Comparison of ENCODE assay signal across 17 mouse cellular contexts in the genomic region with DNA sequence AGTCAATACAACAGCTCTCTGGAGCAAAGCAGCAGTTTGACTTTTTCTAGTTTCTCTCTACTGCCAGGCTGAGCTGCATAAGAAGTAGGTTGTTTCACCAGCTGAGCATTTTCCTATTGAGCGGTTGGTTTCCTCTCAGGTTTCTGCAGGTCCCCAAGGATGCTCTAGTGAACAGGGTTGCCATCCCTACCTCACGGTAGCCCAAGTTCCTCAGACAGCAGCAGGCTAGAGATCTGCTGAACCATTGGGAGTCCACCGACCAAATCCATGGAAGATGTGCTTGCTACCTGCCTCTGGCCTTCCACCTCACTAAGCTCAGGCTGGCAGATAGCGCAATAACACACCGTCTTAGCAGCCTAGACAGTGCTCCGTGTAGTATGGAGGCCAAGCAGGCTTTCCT.
"Had no signal": no experiment of that assay in that cellular context is flagged by ENCODE, and none has a peak within 500 bp of the region (broad histone marks: within the 10 kb centered on the region; RNA-seq: fewer than 3 reads in every experiment).

No protein-coding gene starts in this region.

- H3K9ac ChIP-seq: kidney, embryonic 15.5 days; limb, embryonic 13.5 days; liver, embryonic 14.5 days; liver, postnatal 0 days; lung, embryonic 14.5 days had no signal

- ATAC-seq: liver, postnatal 0 days; lung, postnatal 0 days had no signal

- H3K4me3 ChIP-seq: kidney, embryonic 15.5 days; limb, embryonic 13.5 days had no signal

- H3K36me3 ChIP-seq: kidney, embryonic 15.5 days; limb, embryonic 13.5 days had no signal

- H3K4me2 ChIP-seq: kidney, embryonic 15.5 days; limb, embryonic 13.5 days; lung, embryonic 14.5 days; midbrain, embryonic 11.5 days had no signal

- H3K9me3 ChIP-seq: kidney, embryonic 15.5 days; limb, embryonic 13.5 days had no signal

- DNase-seq: kidney, adult 11 months; kidney, adult 8-10 months; kidney, postnatal 10 days; left cerebral cortex, postnatal 4 days; liver; liver, postnatal 0 days; lung, embryonic 14.5 days; lung, postnatal 36 days; midbrain, embryonic 14.5 days; right cerebral cortex, adult 18-20 months; thymus, adult 18-20 months; thymus, postnatal 36 days had no signal

- H3K27me3 ChIP-seq: kidney, embryonic 15.5 days; limb, embryonic 13.5 days had no signal

- H3K27ac ChIP-seq: kidney, embryonic 15.5 days; liver, embryonic 14.5 days had no signal
